Mouse (Mus musculus) embryonic facial prominence, embryonic 15.5 days (tissue): ENCODE results near the gene Zxdb. TPM values are rescaled to one million over a fixed set of nuclear protein-coding genes. Genes with fewer than 3 reads are reported as not detected.

Source experiments
- ATAC-seq: fragments of 200-750 bp; cut with Nextera tagmentation; 2 replicates; pipeline ENCODE4 v1.8.0; 2017; ENCODE audit warnings: low read depth, moderate TSS enrichment; ENCODE audit not compliant: insufficient number of reproducible peaks, low FRiP score, low TSS enrichment
- H3K27ac ChIP-seq: fragments of 300-500 bp; sonication (generic); replicated peaks from 2 replicates; pipeline ENCODE4 v1.5.1; 2015; ENCODE audit warnings: mild to moderate bottlenecking, inconsistent platforms
- H3K27me3 ChIP-seq: fragments of 300-500 bp; sonication (generic); 2 replicates; pipeline ENCODE4 v1.6.1; 2015; ENCODE audit warnings: inconsistent platforms
- H3K36me3 ChIP-seq: fragments of 300-500 bp; sonication (generic); 2 replicates; pipeline ENCODE4 v1.6.1; 2015; ENCODE audit warnings: mild to moderate bottlenecking, inconsistent platforms
- H3K4me1 ChIP-seq: fragments of 300-500 bp; sonication (generic); 2 replicates; pipeline ENCODE4 v1.6.1; 2015; ENCODE audit warnings: inconsistent platforms
- H3K4me2 ChIP-seq: fragments of 300-500 bp; sonication (generic); replicated peaks from 2 replicates; pipeline ENCODE4 v1.6.1; 2015; ENCODE audit warnings: mild to moderate bottlenecking, inconsistent platforms
- H3K4me3 ChIP-seq: fragments of 300-500 bp; sonication (generic); replicated peaks from 2 replicates; pipeline ENCODE4 v1.5.1; 2015; ENCODE audit warnings: mild to moderate bottlenecking, inconsistent platforms
- H3K9ac ChIP-seq: fragments of 300-500 bp; sonication (generic); 2 replicates; pipeline ENCODE4 v1.6.1; 2015; ENCODE audit warnings: inconsistent platforms
- H3K9me3 ChIP-seq: fragments of 300-500 bp; sonication (generic); replicated peaks from 2 replicates; pipeline ENCODE4 v1.6.1; 2016; ENCODE audit warnings: inconsistent platforms
- WGBS: fragments of 180-500 bp; shearing (Covaris S2); methylation state at CpG from one replicate; pipeline ENCODE4 v1.1.7; 2015; 5-methylcytosine and 5-hydroxymethylcytosine counted together
- polyA plus RNA-seq: library from polyadenylated mRNA; unstranded; fragments of >200 nt; fragmentation: Nextera tagmentation; extraction: Ambion mirVana; gene quantifications from 2 replicates; pipeline ENCODE4 v1.2.1, GENCODE M21; 2015

The Zxdb gene
- polyA plus RNA-seq, 1 experiment from 2014 or later, result 1.7 TPM

GRCm38 (mm10) chrX:94773876-94774275 lies 49.5 kb downstream of the Zxdb start:
- no peak overlapping the region for H3K4me3 ChIP-seq
- H3K27me3 ChIP-seq, result no peaks in the 10 kb centered on the region
- H3K36me3 ChIP-seq, result no peaks in the 10 kb centered on the region
- no peaks in the 10 kb centered on the region for H3K4me1 ChIP-seq
- no peak overlapping the region for H3K9ac ChIP-seq
- no peaks in the 10 kb centered on the region for H3K9me3 ChIP-seq
- H3K4me2 ChIP-seq, result no peak overlapping the region
- ATAC-seq, result no peak
- WGBS, result 94% methylated on average over 34 of the region's 34 CpGs
- no peak overlapping the region for H3K27ac ChIP-seq

Other genes with a start within 250 kb of the Zxdb start
- gene Maged1, start 182.4 kb upstream of the Zxdb start, polyA plus RNA-seq, result 656 and 670 TPM in 2 replicates
- 5.3 and 6.3 TPM in 2 replicates for gene Gspt2, start 88.5 kb upstream of the Zxdb start, polyA plus RNA-seq